Mouse (Mus musculus) CD4-positive, CD25-positive, alpha-beta regulatory T cell, adult 9 weeks (primary cell): ENCODE measurements around the gene Efcab9. TPM values are rescaled to one million over a fixed set of nuclear protein-coding genes. Genes with fewer than 3 reads are reported as not detected.

Source experiments
- polyA plus RNA-seq: library from polyadenylated mRNA; unstranded; fragments of 100-300 nt; shearing (Covaris generic); gene quantifications from one replicate; pipeline ENCODE4 v1.2.1, GENCODE M21; 2017

Gene Efcab9
- polyA plus RNA-seq = 1.9 TPM

GRCm38 (mm10) chr11:32531871-32532764 lies at the start of gene Efcab9:
TSS of gene Efcab9 (minus strand) at chr11:32532081.

GRCm38 (mm10) chr11:32532765-32533481 lies 1.0 kb upstream of the Efcab9 start, which contains the start of gene Stk10:
TSS of gene Stk10 (plus strand) at chr11:32533305.

Other genes with a start within 250 kb of the Efcab9 start
- gene Hba-a1, start 248.6 kb downstream of the Efcab9 start, polyA plus RNA-seq = 55.9 TPM
- not detected for gene Hbq1b, start 245.1 kb downstream of the Efcab9 start, polyA plus RNA-seq
- 81.6 TPM for gene Hba-a2, start 235.6 kb downstream of the Efcab9 start, polyA plus RNA-seq
- gene Hbq1a, start 232.0 kb downstream of the Efcab9 start, polyA plus RNA-seq = not detected
- not detected for gene Sh3pxd2b, start 184.3 kb downstream of the Efcab9 start, polyA plus RNA-seq
- gene Ubtd2, start 76.7 kb downstream of the Efcab9 start, polyA plus RNA-seq = 2.5 TPM
- gene Stk10, start 1.2 kb upstream of the Efcab9 start, polyA plus RNA-seq = 342 TPM
- 25.9 TPM for gene Fbxw11, start 110.6 kb upstream of the Efcab9 start, polyA plus RNA-seq